Mouse (Mus musculus): ENCODE results near the gene Man1c1.
A peak's percentile ranks its signal among the peaks of the same experiment; 100 is the strongest.

The Man1c1 gene

GRCm38 (mm10) chr4:134604472-134604871 is 99.6 kb downstream of the Man1c1 start:
- DNase-seq (ENCODE audit: low spot score in 2 of 2) = no peak

- no peak for DNase-seq (ENCODE audit: low spot score in 2 of 2)
These were observed 100.5 kb downstream of the Man1c1 start for GRCm38 (mm10) chr4:134603553-134603952.

- DNase-seq (ENCODE audit: low spot score in 2 of 2) = no peak
These were observed 101.5 kb downstream of the Man1c1 start for GRCm38 (mm10) chr4:134602610-134603009.

- no peak for DNase-seq (ENCODE audit: low spot score in 2 of 2)
These were observed 102.1 kb downstream of the Man1c1 start for GRCm38 (mm10) chr4:134601981-134602380.

GRCm38 (mm10) chr4:134601404-134601803 is 102.7 kb downstream of the Man1c1 start:
- DNase-seq (ENCODE audit: low spot score in 2 of 2) = no peak

- no peak for DNase-seq (ENCODE audit: low spot score in 2 of 2)
These were observed 103.3 kb downstream of the Man1c1 start for GRCm38 (mm10) chr4:134600777-134601176.

GRCm38 (mm10) chr4:134600060-134600459 is 104.0 kb downstream of the Man1c1 start:
- DNase-seq (ENCODE audit: low spot score in 2 of 2) = no peak

GRCm38 (mm10) chr4:134596816-134597692 is 107.0 kb downstream of the Man1c1 start:
- DNase-seq (ENCODE audit: low spot score in 2 of 2) = no peak

- DNase-seq (ENCODE audit: low spot score in 2 of 2) = no peak
These were observed 109.2 kb downstream of the Man1c1 start for GRCm38 (mm10) chr4:134594731-134595439.

- no peak for DNase-seq (ENCODE audit: low spot score in 2 of 2)
These were observed 111.6 kb downstream of the Man1c1 start for GRCm38 (mm10) chr4:134592442-134592841.

- no peak for DNase-seq (ENCODE audit: low spot score in 2 of 2)
These were observed 112.5 kb downstream of the Man1c1 start for GRCm38 (mm10) chr4:134591506-134592061.

- DNase-seq (ENCODE audit: low spot score in 2 of 2) = no peak
These were observed 113.7 kb downstream of the Man1c1 start for GRCm38 (mm10) chr4:134590227-134590926.

- no peak for DNase-seq (ENCODE audit: low spot score in 2 of 2)
These were observed 114.3 kb downstream of the Man1c1 start for GRCm38 (mm10) chr4:134589786-134590185.

GRCm38 (mm10) chr4:134588951-134589350 is 115.1 kb downstream of the Man1c1 start:
- DNase-seq (ENCODE audit: low spot score in 2 of 2) = no peak

- no peak for DNase-seq (ENCODE audit: low spot score in 2 of 2)
These were observed 115.8 kb downstream of the Man1c1 start for GRCm38 (mm10) chr4:134588287-134588686.

GRCm38 (mm10) chr4:134587636-134588197 is 116.4 kb downstream of the Man1c1 start:
- DNase-seq (ENCODE audit: low spot score in 2 of 2) = no peak

- no peak for DNase-seq (ENCODE audit: low spot score in 2 of 2)
These were observed 117.5 kb downstream of the Man1c1 start for GRCm38 (mm10) chr4:134586631-134587030.

- no peak for DNase-seq (ENCODE audit: low spot score in 2 of 2)
These were observed 118.0 kb downstream of the Man1c1 start for GRCm38 (mm10) chr4:134586126-134586525.

GRCm38 (mm10) chr4:134583513-134583912 is 120.6 kb downstream of the Man1c1 start:
- peak; percentile 51 to 86 for DNase-seq (ENCODE audit: low spot score in 2 of 2)

GRCm38 (mm10) chr4:134581365-134581764 is 122.7 kb downstream of the Man1c1 start:
- DNase-seq (ENCODE audit: low spot score in 2 of 2) = no peak

- DNase-seq (ENCODE audit: low spot score in 2 of 2) = no peak
These were observed 123.5 kb downstream of the Man1c1 start for GRCm38 (mm10) chr4:134580351-134581148.
